Mouse (Mus musculus) layer of hippocampus, postnatal 14 days (tissue): Measurements from ENCODE around the gene Nrg3. TPM values are rescaled to one million over a fixed set of nuclear protein-coding genes. Genes with fewer than 3 reads are reported as not detected.
"Not testable (repeated sequence)": the region's sequence is repeated elsewhere in the genome, so short reads cannot be mapped to it uniquely, and the experiment has no call there.

Experiments
- DNase-seq, 2 experiments: peaks; one replicate each; pipeline ENCODE4 v3.0.0; 2021 to 2022; ENCODE audit warnings: low spot score in 2 of 2, mixed read lengths in 1 of 2
- total RNA-seq, 2 experiments: library from RNA; stranded (reverse); gene quantifications; 2 replicates each; pipeline ENCODE4 v1.2.3; 2021

The Nrg3 gene
- total RNA-seq, 2 experiments from 2014 or later: 68.4 to 75.1 TPM

GRCm38 (mm10) chr14:39240267-39240666 is 232.6 kb downstream of the Nrg3 start:
- DNase-seq: no peak

GRCm38 (mm10) chr14:39211472-39211871 is 261.4 kb downstream of the Nrg3 start:
- DNase-seq: no peak

- no peak for DNase-seq
Observed at GRCm38 (mm10) chr14:39191946-39192345, 280.9 kb downstream of the Nrg3 start.

GRCm38 (mm10) chr14:39173709-39174108 is 299.2 kb downstream of the Nrg3 start:
- no peak for DNase-seq

GRCm38 (mm10) chr14:39160140-39160539 is 312.7 kb downstream of the Nrg3 start:
- DNase-seq: no peak

GRCm38 (mm10) chr14:39155462-39155861 is 317.4 kb downstream of the Nrg3 start:
- peak in 1 of 2 experiments; percentile 28 for DNase-seq

- no peak for DNase-seq
Observed at GRCm38 (mm10) chr14:39129766-39130165, 343.1 kb downstream of the Nrg3 start.

GRCm38 (mm10) chr14:39117977-39118376 is 354.9 kb downstream of the Nrg3 start:
- DNase-seq: no peak

- not testable (repeated sequence) for DNase-seq
Observed at GRCm38 (mm10) chr14:39116522-39117231, 356.2 kb downstream of the Nrg3 start.

- DNase-seq: no peak
Observed at GRCm38 (mm10) chr14:39109566-39109965, 363.3 kb downstream of the Nrg3 start.

GRCm38 (mm10) chr14:39106776-39107175 is 366.1 kb downstream of the Nrg3 start:
- no peak for DNase-seq

GRCm38 (mm10) chr14:39095219-39095618 is 377.7 kb downstream of the Nrg3 start:
- no peak for DNase-seq

- no peak for DNase-seq
Observed at GRCm38 (mm10) chr14:39079461-39079860, 393.4 kb downstream of the Nrg3 start.

GRCm38 (mm10) chr14:39051542-39051941 is 421.3 kb downstream of the Nrg3 start:
- DNase-seq: no peak

- DNase-seq: peak in 1 of 2 experiments; percentile 82
Observed at GRCm38 (mm10) chr14:39049021-39049420, 423.9 kb downstream of the Nrg3 start.

GRCm38 (mm10) chr14:39044290-39044689 is 428.6 kb downstream of the Nrg3 start:
- no peak for DNase-seq

- DNase-seq: peak in 1 of 2 experiments; percentile 92
Observed at GRCm38 (mm10) chr14:39043793-39044192, 429.1 kb downstream of the Nrg3 start.

GRCm38 (mm10) chr14:39043384-39043783 is 429.5 kb downstream of the Nrg3 start:
- peak in 1 of 2 experiments; percentile 61 for DNase-seq

GRCm38 (mm10) chr14:39039046-39039445 is 433.8 kb downstream of the Nrg3 start:
- peak in 1 of 2 experiments; percentile 23 for DNase-seq

- peak in 1 of 2 experiments; percentile 29 for DNase-seq
Observed at GRCm38 (mm10) chr14:39034482-39034881, 438.4 kb downstream of the Nrg3 start.

- DNase-seq: no peak
Observed at GRCm38 (mm10) chr14:39023065-39023464, 449.8 kb downstream of the Nrg3 start.

GRCm38 (mm10) chr14:39014126-39014525 is 458.8 kb downstream of the Nrg3 start:
- no peak for DNase-seq

- no peak for DNase-seq
Observed at GRCm38 (mm10) chr14:38997843-38998242, 475.0 kb downstream of the Nrg3 start.
